Mouse (Mus musculus) embryo, embryonic 10.5 days (tissue): ENCODE data around the gene Rprm.

Source experiments
- DNase-seq: peaks from one replicate; pipeline ENCODE4 v3.0.0-alpha.2; 2015; ENCODE audit warnings: low spot score

Rprm gene

DNA sequence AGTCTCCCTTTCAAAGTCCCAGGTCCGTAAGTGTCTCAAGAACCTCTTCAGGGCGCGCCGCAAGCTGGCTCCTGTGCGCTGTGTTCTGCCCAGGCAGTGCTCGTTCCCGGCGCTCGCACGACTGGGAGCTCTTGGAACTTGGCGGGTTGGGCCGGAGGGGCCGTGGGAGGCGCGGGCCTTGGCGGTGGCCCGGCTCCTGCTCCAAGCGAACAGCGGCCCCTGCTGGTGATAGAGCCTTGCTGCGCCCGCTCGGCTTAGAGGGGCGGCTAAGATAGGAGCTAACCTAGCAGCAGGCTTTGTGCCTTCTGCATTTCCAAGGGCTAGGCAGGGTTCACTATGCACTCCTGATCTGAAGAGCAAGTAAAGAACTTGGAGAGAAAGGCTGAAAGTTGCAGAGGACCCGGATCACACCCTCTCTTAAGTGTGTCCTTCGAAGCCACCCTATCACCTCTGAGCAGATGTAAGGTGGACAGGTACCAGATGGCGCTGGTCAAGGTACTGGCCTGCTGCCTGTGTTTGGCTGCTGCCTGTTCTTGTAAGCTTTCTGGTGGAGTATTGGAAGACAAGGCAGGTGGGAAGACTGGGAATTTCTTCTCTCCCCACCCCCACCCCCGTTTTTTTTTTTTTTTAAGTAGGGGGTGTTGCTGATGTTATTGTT lies at the start of gene Rprm:
Gene Rprm, minus strand, starts transcription at position 123 of the 658 bp plus-strand sequence.
- DNase-seq, result peak; percentile 95

DNA sequence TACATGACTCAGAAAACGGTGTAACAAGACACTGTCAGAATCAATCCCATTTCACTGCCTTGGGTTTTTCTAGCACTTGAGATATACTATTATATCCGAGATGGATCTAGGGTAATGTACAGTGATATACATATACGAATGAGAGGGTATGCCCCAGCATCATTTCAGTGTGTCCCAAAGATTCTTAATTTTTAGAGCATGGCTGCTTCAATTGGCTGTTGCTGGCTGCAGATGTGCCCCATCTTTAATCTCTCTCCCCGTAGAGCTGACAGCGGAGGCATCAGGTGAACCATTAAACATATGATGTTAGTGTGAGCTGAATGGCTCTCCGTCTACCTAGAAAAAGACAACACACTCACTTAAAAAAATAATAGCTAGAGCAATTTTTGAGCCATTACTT lies 34.0 kb upstream of the Rprm start:
- DNase-seq, result no peak

DNA sequence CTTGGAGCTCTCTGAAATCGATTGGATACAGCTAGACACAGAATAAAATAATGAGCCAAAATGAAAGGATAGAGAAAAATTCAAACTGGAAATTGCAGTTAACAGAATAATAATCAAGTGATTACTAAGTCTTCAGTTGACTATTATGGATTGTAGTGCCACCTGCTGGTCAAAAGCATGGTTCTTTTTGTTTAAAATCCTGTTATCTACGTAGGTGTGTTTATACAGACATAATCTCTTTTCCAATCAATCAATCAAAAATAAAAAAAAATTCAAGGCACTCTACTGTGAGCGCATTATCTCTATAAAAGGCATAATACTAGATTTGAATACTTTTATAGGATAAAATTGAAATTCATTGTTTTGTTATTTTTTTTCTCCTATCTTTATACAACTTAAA lies 33.5 kb upstream of the Rprm start:
- peak; percentile 80 for DNase-seq

DNA sequence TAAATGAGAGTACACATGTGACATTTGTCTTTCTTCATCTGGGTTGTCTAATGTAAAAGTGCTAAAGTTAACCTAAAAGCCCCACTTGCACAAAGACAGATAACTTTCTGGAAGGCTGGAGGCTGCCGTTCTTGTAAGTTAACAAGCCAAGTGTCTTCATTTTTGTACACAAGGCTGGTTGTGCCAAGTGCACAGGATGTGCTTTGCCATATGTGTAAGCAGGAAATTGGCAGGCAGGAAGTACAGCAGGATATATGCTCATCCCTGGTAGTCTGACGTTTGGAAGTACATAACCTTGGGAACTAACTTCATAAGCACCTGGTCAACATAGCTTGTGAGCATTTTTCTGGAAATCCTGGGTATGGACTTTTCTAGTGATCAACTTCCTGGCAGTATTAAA lies 25.9 kb upstream of the Rprm start:
- DNase-seq, result no peak

DNA sequence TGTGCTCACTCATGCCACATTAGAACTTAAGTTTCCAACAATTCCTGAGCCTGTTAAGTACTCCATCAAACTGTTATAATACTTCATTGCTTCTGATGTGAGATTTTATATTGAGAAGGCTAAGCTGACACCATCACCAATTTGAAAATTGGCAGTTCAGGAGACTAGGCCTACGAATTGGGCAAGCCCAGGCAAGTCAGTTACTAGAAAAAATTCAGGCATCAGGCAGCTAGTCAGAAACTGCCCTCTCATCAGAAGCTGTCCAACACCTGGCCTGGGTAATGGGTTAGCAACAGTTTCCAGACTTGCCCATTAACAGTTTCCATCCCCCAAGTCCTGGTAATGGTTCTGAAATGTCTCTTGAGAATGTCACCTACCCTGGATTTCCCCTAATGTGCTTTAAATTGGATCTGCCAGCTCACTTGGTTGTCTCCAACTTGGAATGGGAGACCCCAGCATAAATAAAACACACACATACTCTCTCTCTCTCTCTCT lies 20.9 kb upstream of the Rprm start:
- no peak for DNase-seq

DNA sequence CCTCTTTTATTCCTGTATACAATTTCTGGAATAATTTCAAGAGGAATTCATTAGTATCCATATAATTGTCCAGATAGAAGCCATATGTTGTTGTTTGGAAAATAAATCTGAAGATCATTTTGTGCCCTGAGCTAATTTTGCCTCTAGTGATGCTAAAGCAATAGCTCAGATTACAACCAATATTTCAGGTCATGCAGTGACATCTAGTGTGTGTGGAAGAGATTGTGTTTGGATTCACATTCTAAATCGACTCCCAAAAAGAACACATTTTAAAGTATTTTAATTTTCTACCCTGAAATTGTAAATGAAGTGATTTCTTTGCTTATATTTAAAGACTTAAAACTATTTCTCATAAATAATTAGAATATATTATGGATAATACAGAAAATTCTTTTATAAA lies 14.6 kb upstream of the Rprm start:
- peak; percentile 8 for DNase-seq

DNA sequence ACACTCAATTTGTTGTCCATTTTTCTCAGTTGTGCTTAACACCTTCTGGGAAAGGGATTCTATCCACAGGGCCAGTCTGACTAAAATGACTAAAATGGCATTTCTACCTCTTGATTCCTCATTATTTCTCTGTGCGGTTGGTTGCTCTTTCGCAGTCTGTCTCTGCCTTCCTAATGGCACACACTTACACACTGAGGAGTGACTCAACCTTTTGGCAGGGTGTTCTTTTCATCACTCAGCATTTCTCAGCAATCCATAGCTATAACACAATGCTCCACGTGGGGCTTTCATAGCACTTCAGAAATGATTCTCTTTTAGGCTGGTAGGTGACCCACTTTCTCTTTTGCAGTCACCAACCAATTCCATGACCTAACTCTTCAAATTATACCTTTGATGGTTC lies 7.3 kb upstream of the Rprm start:
- no peak for DNase-seq

DNA sequence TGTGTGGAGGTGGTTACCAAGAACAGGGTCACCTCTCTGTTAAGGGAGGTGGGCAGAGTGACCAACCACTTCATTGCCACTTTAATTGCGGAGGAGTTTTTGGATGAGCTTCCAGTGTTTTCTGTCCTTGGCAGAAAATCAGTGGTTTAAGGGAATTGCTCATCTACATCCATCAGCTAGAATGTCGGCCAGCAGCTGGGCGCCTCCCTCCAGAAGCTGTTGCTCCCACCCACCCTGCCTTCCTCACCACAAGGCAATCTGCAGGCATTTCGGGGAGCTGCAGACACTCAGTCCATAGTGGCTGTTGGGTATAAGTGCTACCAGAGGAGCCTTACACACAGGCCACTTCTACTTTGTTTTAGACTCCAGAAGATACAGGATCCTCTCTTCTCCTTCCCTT lies 902 bp upstream of the Rprm start:
- DNase-seq, result no peak

DNA sequence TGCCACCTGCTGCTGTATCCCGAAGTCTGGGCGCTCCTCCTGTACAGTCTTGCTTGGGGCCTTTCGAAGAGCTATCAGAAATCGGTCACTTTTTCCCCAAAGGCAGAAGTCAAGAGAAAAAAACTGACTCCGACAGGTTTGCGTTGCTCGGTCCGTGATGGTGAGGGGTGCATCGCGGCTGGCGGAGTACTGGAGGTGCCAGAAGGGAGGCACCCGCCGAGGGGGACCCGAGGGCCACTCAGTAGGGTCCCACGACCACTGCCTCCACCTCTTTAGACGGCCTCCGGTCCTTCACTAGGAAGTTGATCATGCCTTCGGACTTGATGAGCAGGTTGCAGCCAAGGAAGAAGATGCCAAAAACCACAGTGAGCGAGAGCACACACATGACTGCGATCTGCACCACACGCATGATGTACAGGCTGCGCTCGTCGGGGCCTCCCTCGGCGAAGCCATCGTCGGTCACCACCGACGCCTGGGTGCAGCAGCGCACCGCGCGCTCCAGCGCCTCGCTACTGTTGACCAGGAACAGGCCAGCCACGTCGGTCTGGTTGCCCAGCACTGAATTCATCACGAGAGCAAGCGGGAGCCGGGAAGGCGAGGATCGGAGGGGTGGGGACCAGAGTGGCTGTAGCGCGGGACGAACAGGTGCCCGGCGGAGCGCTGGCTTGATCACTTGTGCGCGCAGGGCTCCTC lies 469 bp downstream of the Rprm start:
- no peak for DNase-seq

DNA sequence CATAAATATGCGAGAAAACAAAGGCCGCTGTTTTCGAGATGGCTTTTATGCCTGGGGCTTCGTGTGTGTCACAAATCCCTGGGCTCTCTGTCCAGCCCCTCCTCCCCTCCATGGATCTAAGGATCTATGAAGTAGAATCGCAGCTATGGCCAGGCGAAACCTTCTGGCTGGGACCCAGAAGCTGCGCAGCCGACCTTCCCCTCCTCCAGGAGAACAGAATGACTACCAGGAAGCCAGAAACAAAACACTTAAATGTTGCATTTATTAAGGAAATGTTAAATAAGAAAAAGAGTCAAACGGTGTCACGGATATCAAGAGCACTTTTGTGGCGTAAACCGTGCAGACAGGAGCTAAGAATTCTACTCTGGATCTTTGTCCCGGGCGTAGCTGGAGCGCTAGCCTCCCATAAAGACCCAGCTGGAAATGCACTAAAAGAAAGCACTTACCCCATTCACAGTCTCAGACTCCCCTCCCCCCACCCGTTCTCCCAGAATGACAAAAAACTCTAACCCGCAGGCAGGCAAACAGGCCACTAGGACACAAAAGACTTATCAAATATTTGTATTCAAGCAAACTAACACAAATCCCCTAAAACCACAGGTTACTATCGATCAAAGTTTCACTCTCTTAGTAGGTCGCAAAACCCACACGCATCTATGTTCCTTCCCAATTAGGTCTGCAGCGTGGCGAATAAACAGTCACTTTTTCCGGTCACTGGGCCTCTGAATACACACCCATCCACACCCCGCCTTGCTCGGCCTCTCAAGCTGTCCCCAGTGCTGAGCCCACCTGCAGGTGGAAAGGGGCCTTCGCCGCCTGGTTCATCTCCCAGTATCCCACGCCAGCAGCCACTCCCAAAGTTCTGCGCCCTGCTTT lies 1.3 kb downstream of the Rprm start:
- DNase-seq, result peak; percentile 79

DNA sequence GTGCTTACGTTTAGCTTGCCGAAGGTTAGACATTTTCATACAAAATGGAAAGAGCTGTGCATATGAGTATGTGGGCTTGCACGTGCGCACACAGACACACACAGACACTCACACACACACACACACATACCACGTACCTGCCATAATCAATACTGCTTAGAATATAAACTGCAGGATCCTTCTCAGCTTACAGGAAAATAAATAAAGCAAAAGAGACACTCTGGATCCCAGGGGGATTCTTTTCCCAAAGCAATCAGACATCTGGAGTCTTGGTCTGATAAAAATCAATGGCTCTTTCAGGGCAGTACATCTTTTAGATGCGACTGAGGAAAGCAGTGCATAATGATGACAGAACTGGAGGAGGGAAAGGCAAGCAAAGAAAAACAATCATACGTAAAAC lies 6.4 kb downstream of the Rprm start:
- peak; percentile 51 for DNase-seq

DNA sequence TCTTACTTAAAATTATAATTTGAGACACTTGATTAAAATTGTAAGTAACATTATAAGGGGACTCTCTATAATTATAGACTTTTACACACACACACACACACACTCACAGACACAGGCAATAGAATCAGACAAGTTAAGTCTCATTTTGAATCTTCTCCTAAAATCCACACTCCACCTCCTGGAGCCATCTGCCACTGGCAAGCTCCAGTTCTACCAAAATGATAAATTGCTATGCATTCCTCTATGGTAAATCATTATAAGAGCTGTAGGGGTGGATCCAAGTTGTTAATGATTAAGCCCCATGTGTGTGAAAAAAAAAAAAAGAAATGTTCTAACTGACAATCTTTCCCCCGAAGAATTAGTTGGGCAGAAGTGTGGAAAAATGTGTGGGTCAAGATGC lies 13.8 kb downstream of the Rprm start:
- no peak for DNase-seq

DNA sequence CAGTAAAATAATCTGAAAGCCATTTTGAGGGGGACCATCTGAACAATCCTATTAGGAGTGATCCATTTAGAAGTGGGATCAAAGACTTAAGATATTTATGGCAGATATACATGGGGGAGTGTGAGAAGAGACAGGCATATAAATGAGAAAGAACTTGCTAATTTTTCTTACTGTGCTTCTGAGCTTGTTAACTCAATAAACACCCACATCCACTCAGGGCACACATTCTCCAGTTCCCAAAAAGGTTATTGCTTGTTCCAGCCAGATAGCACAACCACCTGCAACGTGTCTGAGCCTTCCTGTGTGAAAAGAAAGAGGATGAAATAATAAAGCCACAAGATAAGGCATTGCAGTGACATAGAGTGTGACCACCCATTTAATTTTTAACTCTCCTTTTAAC lies 22.9 kb downstream of the Rprm start:
- no peak for DNase-seq

DNA sequence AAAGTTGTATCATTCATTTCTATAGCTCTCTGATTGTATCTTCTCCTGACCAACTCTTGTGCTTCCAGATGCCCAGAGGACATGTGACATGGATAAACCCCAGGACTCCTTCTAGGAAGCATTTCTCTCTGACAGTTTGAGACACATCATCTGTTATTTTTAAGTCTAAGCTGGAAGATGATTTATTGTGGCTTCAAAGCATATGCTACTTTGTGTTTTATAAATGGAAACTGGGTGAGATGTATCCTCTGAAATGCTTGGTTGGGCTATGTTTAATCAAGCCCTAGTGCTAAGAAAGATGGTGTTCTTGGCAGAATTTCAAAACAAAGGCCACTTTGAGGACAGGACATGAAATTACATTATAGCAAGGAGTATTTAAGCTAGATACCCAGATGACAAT lies 24.3 kb downstream of the Rprm start:
- no peak for DNase-seq
